Mouse (Mus musculus) spleen, adult 18-20 months (tissue): ENCODE measurements around the gene 2210016L21Rik.

Source experiments
- DNase-seq, 2 experiments: peaks; one replicate each; pipeline ENCODE4 v3.0.0; 2022; ENCODE audit warnings: mixed read lengths in 2 of 2

Gene 2210016L21Rik

DNA sequence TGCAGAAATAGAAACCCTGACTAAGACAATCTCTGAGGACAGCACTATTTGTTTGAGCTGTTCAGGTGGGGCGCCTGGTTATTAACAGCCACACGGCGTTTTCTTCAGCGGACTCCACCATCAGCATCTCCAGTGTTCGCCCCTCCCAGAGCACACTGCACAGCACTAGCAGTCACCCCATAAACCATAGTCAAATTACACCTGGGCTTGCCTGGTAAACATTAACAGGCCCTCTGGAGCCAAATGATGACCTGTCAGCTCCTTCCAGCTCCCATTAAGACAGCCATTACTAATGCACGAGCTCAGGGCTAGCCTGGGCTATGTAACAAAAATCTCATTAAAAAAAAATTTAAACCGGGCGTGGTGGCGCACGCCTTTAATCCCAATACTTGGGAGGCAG is 3.1 kb downstream of the 2210016L21Rik start:
- DNase-seq: no peak

GRCm38 (mm10) chr5:114948891-114949290 is 6.9 kb downstream of the 2210016L21Rik start:
- DNase-seq: no peak

GRCm38 (mm10) chr5:114949316-114949715 is 7.4 kb downstream of the 2210016L21Rik start:
- DNase-seq: no peak

DNA sequence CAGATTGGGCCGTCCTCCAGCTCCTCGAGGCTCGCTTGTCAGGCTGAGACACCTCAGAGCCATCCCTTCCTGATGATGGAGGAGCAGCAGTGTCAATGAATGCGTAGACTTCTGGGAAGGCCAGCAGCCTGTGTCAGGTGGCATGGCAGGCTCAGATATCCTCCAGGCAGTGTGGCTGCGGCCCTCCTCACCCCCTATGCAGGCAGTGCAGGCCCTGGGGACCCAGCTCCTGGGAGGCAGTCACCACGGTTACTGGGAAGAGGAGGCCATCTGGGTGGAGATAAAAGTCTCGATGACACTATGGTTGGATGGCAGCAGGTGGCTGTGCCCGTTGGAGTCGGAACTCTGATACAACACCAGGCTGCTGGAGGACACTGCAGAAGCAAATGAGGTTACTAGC is 7.9 kb downstream of the 2210016L21Rik start:
- no peak for DNase-seq

DNA sequence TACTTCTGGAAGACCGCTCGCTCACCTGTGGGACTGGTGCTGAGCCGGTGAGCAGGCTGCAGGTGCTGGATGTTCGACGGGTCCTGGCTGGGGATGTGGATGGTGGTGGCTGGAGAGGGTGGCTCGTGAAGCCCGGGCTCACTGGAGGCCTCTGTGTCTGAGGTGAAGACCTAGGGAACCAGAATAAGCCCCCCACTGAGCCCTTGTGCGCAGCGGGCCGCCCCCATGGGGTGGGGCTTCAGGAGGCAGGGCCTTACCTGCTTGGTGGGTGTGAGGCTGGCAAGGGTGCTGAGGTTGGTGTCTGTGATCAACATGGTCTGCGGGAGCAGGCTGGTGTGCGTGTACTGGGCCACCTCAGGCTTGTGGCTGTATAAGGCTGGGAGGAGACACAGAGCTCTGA is 8.7 kb downstream of the 2210016L21Rik start:
- no peak for DNase-seq

DNA sequence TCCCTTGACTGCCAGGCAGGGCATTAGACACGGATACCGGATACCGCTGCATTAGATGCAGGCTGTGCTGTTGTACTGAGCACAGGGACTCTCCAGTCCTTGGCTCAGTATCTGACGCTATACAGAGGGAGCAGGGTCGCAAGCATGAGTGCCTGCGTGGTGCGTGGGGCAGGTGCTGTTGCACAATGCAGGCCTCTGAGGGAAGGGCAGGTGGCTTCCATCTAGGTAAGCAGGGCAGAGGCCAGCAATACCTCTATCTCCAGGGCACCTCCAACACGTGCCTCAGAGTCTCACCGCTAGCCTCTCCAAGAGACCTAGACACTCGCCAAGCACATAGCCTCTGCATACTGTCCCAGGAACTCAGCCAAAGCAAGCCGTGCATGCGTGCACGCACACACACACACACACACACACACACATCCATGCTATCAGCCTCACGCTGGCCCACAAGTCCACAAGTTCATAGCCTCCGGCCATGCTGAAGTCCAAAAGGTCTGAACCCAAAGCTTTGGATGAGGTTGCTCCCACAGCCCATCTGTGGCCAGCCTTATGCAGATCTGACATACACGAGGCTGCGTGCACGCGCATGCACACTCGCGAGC is 9.4 kb downstream of the 2210016L21Rik start:
- no peak for DNase-seq

- no peak for DNase-seq
Observed at GRCm38 (mm10) chr5:114953326-114953725, 11.4 kb downstream of the 2210016L21Rik start.

DNA sequence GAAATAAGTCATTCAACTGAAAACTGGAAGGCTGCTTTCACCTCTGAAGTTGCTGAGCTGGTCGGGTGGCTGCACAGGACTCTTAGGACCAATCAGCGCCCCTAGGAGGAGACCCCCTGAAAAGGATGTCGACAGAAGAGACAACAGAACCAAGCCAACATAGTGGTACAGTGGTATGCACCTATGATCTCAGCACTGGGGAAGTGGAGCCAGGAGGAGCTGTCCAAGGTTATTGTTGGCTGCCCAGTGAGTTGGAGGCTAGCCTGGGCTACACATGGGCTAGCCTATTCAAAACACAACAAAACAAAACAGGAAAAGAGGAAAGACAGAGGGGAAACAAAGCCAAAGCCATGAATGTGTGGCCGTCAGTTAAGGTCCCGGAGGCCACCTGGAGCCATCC is 16.1 kb downstream of the 2210016L21Rik start:
- DNase-seq: no peak

GRCm38 (mm10) chr5:114961590-114962360 is 19.8 kb downstream of the 2210016L21Rik start:
- DNase-seq: no peak

DNA sequence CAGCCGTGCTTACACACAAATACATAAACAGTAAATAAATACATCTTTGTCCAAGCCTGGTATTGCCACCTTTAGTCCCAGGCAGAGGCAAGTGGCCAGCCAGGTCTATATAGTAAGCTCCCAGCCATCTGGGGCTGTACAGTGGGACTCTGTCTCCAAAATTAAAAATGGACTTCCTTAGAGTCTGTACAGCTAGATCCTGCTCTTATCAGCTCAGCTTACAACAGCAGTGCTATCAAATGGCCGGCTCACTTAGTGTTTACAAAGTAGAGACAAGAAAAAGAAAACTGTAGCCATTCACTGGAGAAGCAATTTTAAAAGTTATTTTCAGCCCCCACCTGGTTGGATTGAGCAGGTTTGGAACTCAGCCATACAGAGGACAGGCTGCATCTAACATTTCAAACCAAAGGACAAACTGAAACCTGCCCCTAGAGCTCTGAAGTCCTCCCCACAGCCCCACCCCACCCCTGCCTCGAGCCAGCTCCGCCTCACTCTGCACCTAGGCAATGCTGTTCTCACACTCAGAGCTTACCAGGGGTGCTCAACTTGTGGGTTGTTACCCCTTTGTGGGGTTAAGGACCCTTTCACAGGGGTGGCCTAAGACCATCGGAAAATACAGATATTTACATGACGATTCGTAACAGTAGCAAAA is 22.5 kb downstream of the 2210016L21Rik start:
- no peak for DNase-seq

- DNase-seq: no peak
Observed at GRCm38 (mm10) chr5:114964967-114965898, 23.3 kb downstream of the 2210016L21Rik start.

- no peak for DNase-seq
Observed at GRCm38 (mm10) chr5:114967523-114968268, 25.7 kb downstream of the 2210016L21Rik start.

- no peak for DNase-seq
Observed at GRCm38 (mm10) chr5:114968651-114969050, 26.7 kb downstream of the 2210016L21Rik start.

DNA sequence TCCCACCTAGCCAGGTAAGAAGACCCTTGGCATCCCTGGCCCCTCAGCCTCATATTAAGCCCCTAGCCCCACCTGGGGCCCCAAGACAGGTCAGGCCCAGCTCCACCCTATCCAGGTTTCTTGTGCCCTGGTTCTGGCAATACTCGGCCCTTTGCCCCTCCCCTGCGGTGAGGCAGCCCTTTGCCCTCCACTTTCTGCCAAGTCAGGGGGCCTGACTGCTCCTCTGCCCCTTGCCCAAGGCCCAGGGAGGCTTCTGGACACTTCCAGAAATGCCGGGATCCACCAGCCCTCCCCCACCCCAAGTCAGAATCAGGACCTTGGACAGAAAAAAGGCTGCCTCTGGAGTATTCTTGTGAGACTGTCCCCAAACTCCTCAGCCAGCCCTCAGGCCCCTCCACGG is 27.1 kb downstream of the 2210016L21Rik start:
- no peak for DNase-seq

GRCm38 (mm10) chr5:114969609-114970215 is 27.8 kb downstream of the 2210016L21Rik start:
- DNase-seq: no peak

DNA sequence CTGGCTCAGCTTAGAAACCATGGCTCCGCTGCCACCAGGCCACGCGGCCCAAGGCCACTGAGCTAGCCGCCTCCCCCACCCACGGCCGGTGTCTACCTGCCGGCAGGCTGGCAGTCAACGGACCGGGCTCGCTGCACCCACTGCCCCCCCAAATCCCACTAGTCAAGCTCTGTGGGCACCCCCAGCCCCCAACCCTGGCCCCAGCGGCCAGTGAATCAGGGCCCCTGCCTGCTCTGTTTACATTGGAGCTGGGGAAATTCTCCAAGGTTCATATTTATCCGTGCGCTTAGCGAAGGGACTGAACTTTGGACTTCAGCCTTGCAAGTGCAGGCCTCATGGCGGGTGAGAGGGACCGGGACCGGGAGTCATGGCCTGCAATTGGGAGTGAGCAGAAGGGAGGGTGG is 28.9 kb downstream of the 2210016L21Rik start, which contains the start of gene Hnf1a:
Gene Hnf1a (minus strand): TSS at position 271 of the 404 bp plus-strand sequence.
- no peak for DNase-seq

- DNase-seq: no peak
Observed at GRCm38 (mm10) chr5:114972201-114972600, 30.2 kb downstream of the 2210016L21Rik start.

- no peak for DNase-seq
Observed at GRCm38 (mm10) chr5:114973131-114973530, 31.2 kb downstream of the 2210016L21Rik start.

GRCm38 (mm10) chr5:114976935-114977334 is 35.0 kb downstream of the 2210016L21Rik start:
- no peak for DNase-seq

GRCm38 (mm10) chr5:114978473-114978872 is 36.5 kb downstream of the 2210016L21Rik start:
- DNase-seq: no peak

- DNase-seq: no peak
Observed at GRCm38 (mm10) chr5:114978888-114979249, 36.9 kb downstream of the 2210016L21Rik start.
